Mouse (Mus musculus): ENCODE measurements around the gene Ddx55.

- TF ChIP-seq CTCF (IDR thresholded peaks at IDR 0.05; ENCODE audit: low read depth) (no peak), EP300 (IDR thresholded peaks at IDR 0.05; ENCODE audit: low read depth) (no peak)
Observed at GRCm38 (mm10) chr5:124571068-124571467, 18.4 kb downstream of the Ddx55 start.
